11 mouse cellular contexts compared by ENCODE assay signal in genomic region chr12:27928366-27928963, GRCm38 (mm10).
DNase-seq lines count a peak whose midpoint lies in the region; ATAC-seq and TF ChIP-seq lines count a peak whose summit lies in the region.
"Had no signal": no experiment of that assay in that cellular context is flagged by ENCODE, and none has a peak within 500 bp of the region (broad histone marks: within the 10 kb centered on the region; RNA-seq: fewer than 3 reads in every experiment).

No protein-coding gene starts in this region.

- no peak for DNase-seq in forebrain, embryonic 11.5 days (ENCODE audit: low spot score)
- no peak for DNase-seq in midbrain, embryonic 11.5 days (ENCODE audit: low spot score, missing footprints)
- no peak for DNase-seq in thymus, adult 2 months
- no peak for DNase-seq in MN1 (ENCODE audit: low spot score)
- DNase-seq: kidney, adult 8-10 months had no signal

- no peak for TF ChIP-seq CTCF in thymus, adult 2 months (IDR thresholded peaks at IDR 0.05; ENCODE audit: borderline replicate concordance, control insufficient read depth, extremely low read depth, insufficient read depth, low read length, poor library complexity)

- no peak overlapping the region for H3K9ac ChIP-seq in forebrain, embryonic 13.5 days
- H3K9ac ChIP-seq in forebrain, embryonic 11.5 days (ENCODE audit: low read length): no peak overlapping the region
- H3K9ac ChIP-seq in midbrain, embryonic 12.5 days (replicated peaks): no peak overlapping the region
- H3K9ac ChIP-seq in midbrain, embryonic 11.5 days (ENCODE audit: low read length): no peak overlapping the region
- no peak overlapping the region for H3K9ac ChIP-seq in hindbrain, embryonic 12.5 days
- H3K9ac ChIP-seq in neural tube, embryonic 15.5 days (replicated peaks): no peak overlapping the region
- H3K9ac ChIP-seq: stomach, embryonic 15.5 days had no signal

- H3K9me3 ChIP-seq in forebrain, embryonic 13.5 days (replicated peaks): no peaks in the 10 kb centered on the region
- H3K9me3 ChIP-seq in forebrain, embryonic 11.5 days (ENCODE audit: control insufficient read depth, low read length): no peaks in the 10 kb centered on the region
- no peaks in the 10 kb centered on the region for H3K9me3 ChIP-seq in midbrain, embryonic 12.5 days
- no peaks in the 10 kb centered on the region for H3K9me3 ChIP-seq in midbrain, embryonic 11.5 days (ENCODE audit: control insufficient read depth, low read length)
- no peaks in the 10 kb centered on the region for H3K9me3 ChIP-seq in hindbrain, embryonic 12.5 days (replicated peaks)
- H3K9me3 ChIP-seq in neural tube, embryonic 15.5 days (replicated peaks): no peaks in the 10 kb centered on the region
- H3K9me3 ChIP-seq: stomach, embryonic 15.5 days had no signal

- TF ChIP-seq POLR2A in thymus, adult 2 months (IDR thresholded peaks at IDR 0.05; ENCODE audit: control insufficient read depth, extremely low read depth, insufficient read depth, low read length, poor library complexity): no peak

- peak overlapping the region; percentile 44 for H3K27ac ChIP-seq in forebrain, embryonic 13.5 days
- H3K27ac ChIP-seq in forebrain, embryonic 11.5 days (ENCODE audit: low read depth, low read length): no peak overlapping the region
- H3K27ac ChIP-seq in midbrain, embryonic 12.5 days (replicated peaks): 0 out of 2 replicates have a peak overlapping the region, but pooled peaks have one; percentile 2
- H3K27ac ChIP-seq in midbrain, embryonic 11.5 days (ENCODE audit: low read depth, low read length): no peak overlapping the region
- peak overlapping the region; percentile 45; the same call in 1 of the 2 replicates for H3K27ac ChIP-seq in hindbrain, embryonic 12.5 days
- H3K27ac ChIP-seq in neural tube, embryonic 15.5 days (replicated peaks): peak overlapping the region; percentile 48; the same call in 1 of the 2 replicates
- no peak overlapping the region for H3K27ac ChIP-seq in thymus, adult 2 months (ENCODE audit: control insufficient read depth, insufficient read depth, low read length)
- H3K27ac ChIP-seq: stomach, embryonic 15.5 days had no signal

- no peak overlapping the region for H3K4me2 ChIP-seq in forebrain, embryonic 13.5 days
- H3K4me2 ChIP-seq in forebrain, embryonic 11.5 days (ENCODE audit: low read depth, low read length, severe bottlenecking): no peak overlapping the region
- H3K4me2 ChIP-seq in midbrain, embryonic 12.5 days (replicated peaks): no peak overlapping the region
- H3K4me2 ChIP-seq in midbrain, embryonic 11.5 days: no peak overlapping the region
- no peak overlapping the region for H3K4me2 ChIP-seq in hindbrain, embryonic 12.5 days (replicated peaks)
- H3K4me2 ChIP-seq in neural tube, embryonic 15.5 days: no peak overlapping the region
- H3K4me2 ChIP-seq: stomach, embryonic 15.5 days had no signal

- H3K27me3 ChIP-seq in forebrain, embryonic 13.5 days: no peaks in the 10 kb centered on the region
- no peaks in the 10 kb centered on the region for H3K27me3 ChIP-seq in forebrain, embryonic 11.5 days (ENCODE audit: control insufficient read depth, insufficient read depth, low read length)
- no peaks in the 10 kb centered on the region for H3K27me3 ChIP-seq in midbrain, embryonic 12.5 days
- no peaks in the 10 kb centered on the region for H3K27me3 ChIP-seq in midbrain, embryonic 11.5 days (ENCODE audit: control insufficient read depth, insufficient read depth, low read length)
- H3K27me3 ChIP-seq in hindbrain, embryonic 12.5 days: no peaks in the 10 kb centered on the region
- no peaks in the 10 kb centered on the region for H3K27me3 ChIP-seq in neural tube, embryonic 15.5 days (replicated peaks)
- H3K27me3 ChIP-seq in thymus, adult 2 months (ENCODE audit: control insufficient read depth, insufficient read depth, low read length): no peaks in the 10 kb centered on the region
- H3K27me3 ChIP-seq: stomach, embryonic 15.5 days had no signal

- ATAC-seq in forebrain, embryonic 13.5 days: peak; percentile 59; the same call in 1 of the 2 replicates
- ATAC-seq in forebrain, embryonic 11.5 days (replicated peaks; ENCODE audit: low FRiP score): no peak
- no peak for ATAC-seq in midbrain, embryonic 12.5 days (ENCODE audit: low FRiP score, low read depth)
- no peak for ATAC-seq in midbrain, embryonic 11.5 days (ENCODE audit: low FRiP score)
- peak; percentile 76; the same call in 1 of the 2 replicates for ATAC-seq in hindbrain, embryonic 12.5 days (ENCODE audit: low FRiP score)
- no peak for ATAC-seq in neural tube, embryonic 15.5 days (ENCODE audit: low FRiP score)
- ATAC-seq: CD4-positive, CD25-positive, alpha-beta regulatory T cell, adult 4 months had no signal

- no peaks in the 10 kb centered on the region for H3K36me3 ChIP-seq in forebrain, embryonic 13.5 days (ENCODE audit: poor library complexity, severe bottlenecking)
- H3K36me3 ChIP-seq in forebrain, embryonic 11.5 days (ENCODE audit: control insufficient read depth, insufficient read depth, low read length): no peaks in the 10 kb centered on the region
- H3K36me3 ChIP-seq in midbrain, embryonic 12.5 days: no peaks in the 10 kb centered on the region
- no peaks in the 10 kb centered on the region for H3K36me3 ChIP-seq in midbrain, embryonic 11.5 days (ENCODE audit: control insufficient read depth, insufficient read depth, low read length)
- no peaks in the 10 kb centered on the region for H3K36me3 ChIP-seq in hindbrain, embryonic 12.5 days
- H3K36me3 ChIP-seq in neural tube, embryonic 15.5 days: no peaks in the 10 kb centered on the region
- H3K36me3 ChIP-seq in thymus, adult 2 months (ENCODE audit: control insufficient read depth, insufficient read depth, low read length): no peaks in the 10 kb centered on the region
- H3K36me3 ChIP-seq: stomach, embryonic 15.5 days had no signal

- no peak overlapping the region for H3K4me3 ChIP-seq in forebrain, embryonic 13.5 days
- H3K4me3 ChIP-seq in forebrain, embryonic 11.5 days (ENCODE audit: low read depth, low read length): no peak overlapping the region
- no peak overlapping the region for H3K4me3 ChIP-seq in midbrain, embryonic 12.5 days
- H3K4me3 ChIP-seq in midbrain, embryonic 11.5 days (ENCODE audit: low read depth, low read length): no peak overlapping the region
- no peak overlapping the region for H3K4me3 ChIP-seq in hindbrain, embryonic 12.5 days
- no peak overlapping the region for H3K4me3 ChIP-seq in neural tube, embryonic 15.5 days (replicated peaks)
- H3K4me3 ChIP-seq in thymus, adult 2 months (ENCODE audit: control insufficient read depth, insufficient read depth, low read length): no peak overlapping the region
- H3K4me3 ChIP-seq: stomach, embryonic 15.5 days had no signal

- peaks cover 28% of the 10 kb centered on the region for H3K4me1 ChIP-seq in forebrain, embryonic 13.5 days
- H3K4me1 ChIP-seq in forebrain, embryonic 11.5 days (replicated peaks; ENCODE audit: control insufficient read depth, insufficient read depth, low read length): no peaks in the 10 kb centered on the region; the same call in 1 of the 2 replicates
- peaks cover 12% of the 10 kb centered on the region for H3K4me1 ChIP-seq in midbrain, embryonic 12.5 days
- H3K4me1 ChIP-seq in midbrain, embryonic 11.5 days (ENCODE audit: control insufficient read depth, insufficient read depth, low read length): peaks cover 8% of the 10 kb centered on the region
- H3K4me1 ChIP-seq in hindbrain, embryonic 12.5 days: peaks cover 22% of the 10 kb centered on the region
- peaks cover 19% of the 10 kb centered on the region for H3K4me1 ChIP-seq in neural tube, embryonic 15.5 days
- H3K4me1 ChIP-seq in thymus, adult 2 months (replicated peaks; ENCODE audit: control insufficient read depth, insufficient read depth, low read length): no peaks in the 10 kb centered on the region

- 47% methylated on average over 11 of the region's 11 CpGs for WGBS in forebrain, embryonic 13.5 days
- WGBS in forebrain, embryonic 11.5 days: 63% methylated on average over 11 of the region's 11 CpGs
- 69% methylated on average over 11 of the region's 11 CpGs for WGBS in midbrain, embryonic 12.5 days
- WGBS in midbrain, embryonic 11.5 days: 72% methylated on average over 11 of the region's 11 CpGs
- WGBS in hindbrain, embryonic 12.5 days: 38% methylated on average over 11 of the region's 11 CpGs
- 53% methylated on average over 11 of the region's 11 CpGs for WGBS in neural tube, embryonic 15.5 days
- WGBS in thymus, adult 2 months: 78% methylated on average over 11 of the region's 11 CpGs

Comparison
In these comparisons a context has a peak if more than half of its experiments do, and no peak if none do; other contexts are left out.
1. ATAC-seq: peak in forebrain, embryonic 13.5 days (single experiment) and hindbrain, embryonic 12.5 days (single experiment); none in forebrain, embryonic 11.5 days (single experiment), midbrain, embryonic 12.5 days (single experiment), midbrain, embryonic 11.5 days (single experiment) and neural tube, embryonic 15.5 days (single experiment).
2. H3K27ac ChIP-seq: peak in forebrain, embryonic 13.5 days (single experiment), midbrain, embryonic 12.5 days (single experiment), hindbrain, embryonic 12.5 days (single experiment) and neural tube, embryonic 15.5 days (single experiment); none in forebrain, embryonic 11.5 days (single experiment), midbrain, embryonic 11.5 days (single experiment) and thymus, adult 2 months (single experiment).